Mouse (Mus musculus) G1E (cell line): ENCODE measurements around the gene Lztr1. TPM values are rescaled to one million over a fixed set of nuclear protein-coding genes. Genes with fewer than 3 reads are reported as not detected.
"Not testable (repeated sequence)": the region's sequence is repeated elsewhere in the genome, so short reads cannot be mapped to it uniquely, and the experiment has no call there.

Experiments
- ATAC-seq: 2 replicates; pipeline ENCODE4 v1.8.0; 2016; ENCODE audit warnings: mild to moderate bottlenecking; ENCODE audit not compliant: insufficient number of reproducible peaks, poor library complexity, low FRiP score, severe bottlenecking; ENCODE audit errors: extremely low read depth
- DNase-seq: peaks from one replicate; pipeline ENCODE4 v3.0.0; 2012; ENCODE audit warnings: low spot score
- H3K27me3 ChIP-seq: 2 replicates; pipeline ENCODE4 v1.6.1; 2012; ENCODE audit warnings: mild to moderate bottlenecking, low read length, inconsistent platforms; ENCODE audit not compliant: insufficient read depth
- H3K36me3 ChIP-seq: replicated peaks from 2 replicates; pipeline ENCODE3; 2012; ENCODE audit warnings: mild to moderate bottlenecking, inconsistent platforms
- H3K4me1 ChIP-seq: 2 replicates; pipeline ENCODE4 v1.6.1; 2012; ENCODE audit warnings: low read depth, low read length, inconsistent platforms, mixed read lengths; ENCODE audit not compliant: insufficient read depth
- H3K4me3 ChIP-seq: 2 replicates; pipeline ENCODE4 v1.5.1; 2012; ENCODE audit warnings: low read depth, mild to moderate bottlenecking, inconsistent platforms, low read length, moderate library complexity, mixed read lengths
- H3K9me3 ChIP-seq: replicated peaks from 2 replicates; pipeline ENCODE4 v1.6.1; 2012; ENCODE audit warnings: inconsistent platforms
- CTCF ChIP-seq: IDR thresholded peaks from 2 replicates; pipeline ENCODE4 v1.5.1; 2012; ENCODE audit warnings: low read depth, low read length, inconsistent platforms, mixed read lengths
- GATA1 ChIP-seq: IDR thresholded peaks from 2 replicates; pipeline ENCODE4 v1.6.1; 2012; ENCODE audit warnings: borderline replicate concordance, low read length, inconsistent platforms, mixed read lengths
- GATA2 ChIP-seq: IDR thresholded peaks from 2 replicates; pipeline ENCODE4 v1.6.1; 2012; ENCODE audit warnings: low read depth, low read length, inconsistent platforms, borderline replicate concordance
- POLR2AphosphoS5 ChIP-seq: IDR thresholded peaks from 2 replicates; pipeline ENCODE4 v1.6.1; 2012; ENCODE audit warnings: low read depth, low read length, inconsistent platforms; ENCODE audit not compliant: insufficient replicate concordance
- TAL1 ChIP-seq: conservative IDR thresholded peaks from 2 replicates; pipeline ENCODE4 v1.6.1; 2012; ENCODE audit warnings: low read depth, low read length, inconsistent platforms, mixed read lengths
- polyA plus RNA-seq: library from polyadenylated mRNA; stranded (reverse); fragments of >175 nt; gene quantifications from 2 replicates; pipeline ENCODE4 v1.2.3, GENCODE M21; 2012
- total RNA-seq, 2 experiments: library from RNA; stranded (forward) in 1 of 2; stranded (reverse) in 1 of 2; fragments of 200-1000 nt in 1 of 2; fragments of >200 nt in 1 of 2; fragmentation: Nextera tagmentation in 1 of 2; gene quantifications; 2 replicates each; pipeline ENCODE4 v1.2.3; 2014 to 2017

Gene Lztr1
- total and polyA plus RNA-seq, 3 experiments = 42.5 to 54.7 (median 48.4) TPM

DNA sequence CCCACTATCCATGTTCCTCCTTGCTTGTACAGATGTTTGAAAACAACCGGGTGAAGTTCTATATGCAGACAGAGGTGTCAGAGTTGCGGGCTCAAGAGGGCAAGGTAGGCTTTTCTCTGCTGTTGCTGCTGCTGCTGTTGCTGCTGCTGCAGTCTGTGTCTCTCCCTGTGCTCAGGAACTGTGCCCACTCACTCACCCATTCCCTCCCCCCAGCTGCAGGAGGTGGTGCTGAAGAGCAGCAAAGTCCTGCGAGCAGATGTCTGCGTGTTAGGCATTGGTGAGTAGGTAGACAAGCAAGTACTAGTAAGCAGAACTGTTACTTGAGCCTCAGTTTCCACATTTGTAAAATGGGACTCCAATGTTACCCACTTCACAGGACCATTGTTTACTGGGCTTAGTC is 5.8 kb upstream of the Lztr1 start:
- no peaks in the 10 kb centered on the region for H3K9me3 ChIP-seq
- H3K27me3 ChIP-seq = peaks cover 81% of the 10 kb centered on the region
- no peak overlapping the region for H3K4me3 ChIP-seq
- ATAC-seq (no peak), DNase-seq (no peak)
- H3K36me3 ChIP-seq = no peaks in the 10 kb centered on the region
- no peak for TF ChIP-seq TAL1
- no peak for TF ChIP-seq GATA1
- no peak for TF ChIP-seq GATA2
- TF ChIP-seq CTCF = no peak
- TF ChIP-seq POLR2AphosphoS5 = no peak
- peaks cover 8% of the 10 kb centered on the region for H3K4me1 ChIP-seq

DNA sequence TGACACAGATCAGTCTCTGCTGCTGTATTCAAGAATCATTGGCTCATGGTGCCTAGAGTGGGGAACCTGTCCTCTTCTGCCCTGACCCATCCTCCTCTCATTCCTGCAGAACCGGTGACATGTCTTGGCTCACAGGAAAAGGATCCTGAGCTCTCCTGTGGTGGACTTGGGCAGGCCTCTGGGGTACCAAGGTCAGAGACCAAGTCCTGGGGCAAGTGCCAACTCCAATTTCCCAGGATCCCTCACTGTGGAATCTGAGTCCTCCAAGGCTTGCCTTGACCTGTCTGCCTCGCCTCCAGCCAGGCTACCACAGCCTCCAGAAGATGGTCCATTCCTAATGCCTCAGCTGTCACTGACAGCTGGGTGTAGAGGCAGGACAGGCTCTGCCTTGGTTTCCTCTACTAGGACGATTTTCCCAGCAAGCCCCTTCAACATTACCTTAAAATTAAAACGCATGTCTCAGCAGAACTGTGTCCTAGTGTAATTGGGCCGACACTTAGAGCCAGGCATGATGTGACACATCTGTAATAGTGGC is 1.4 kb upstream of the Lztr1 start:
- Histone ChIP-seq H3K36me3 (peaks cover 20% of the 10 kb centered on the region), H3K27me3 (peaks cover 47% of the 10 kb centered on the region), H3K9me3 (no peaks in the 10 kb centered on the region), H3K4me3 (no peak overlapping the region), H3K4me1 (peaks cover 35% of the 10 kb centered on the region)
- ATAC-seq (no peak), DNase-seq (no peak)
- TF ChIP-seq GATA2 (no peak), POLR2AphosphoS5 (no peak)

DNA sequence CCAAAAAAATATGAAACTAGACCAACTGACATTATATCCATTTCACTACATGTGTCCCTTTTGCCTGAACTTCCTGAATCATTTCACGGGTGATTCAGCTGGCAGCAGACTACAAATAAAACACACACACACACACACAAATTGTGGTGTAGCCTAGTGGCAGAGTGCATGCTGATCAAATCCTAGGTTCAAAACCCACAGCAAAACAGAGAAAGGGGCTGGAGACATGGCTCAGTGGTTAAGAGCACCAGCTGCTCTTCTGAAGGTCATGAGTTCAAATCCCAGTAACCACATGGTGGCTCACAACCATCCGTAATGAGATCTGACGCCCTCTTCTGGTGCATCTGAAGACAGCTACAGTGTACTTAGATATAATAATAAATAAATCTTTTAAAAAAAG is 457 bp upstream of the Lztr1 start:
- H3K9me3 ChIP-seq, ATAC-seq, DNase-seq: not testable (repeated sequence)
- Histone ChIP-seq H3K36me3 (peaks cover 30% of the 10 kb centered on the region), H3K4me3 (peak overlapping the region; percentile 76), H3K4me1 (peaks cover 29% of the 10 kb centered on the region), H3K27me3 (peaks cover 38% of the 10 kb centered on the region)

DNA sequence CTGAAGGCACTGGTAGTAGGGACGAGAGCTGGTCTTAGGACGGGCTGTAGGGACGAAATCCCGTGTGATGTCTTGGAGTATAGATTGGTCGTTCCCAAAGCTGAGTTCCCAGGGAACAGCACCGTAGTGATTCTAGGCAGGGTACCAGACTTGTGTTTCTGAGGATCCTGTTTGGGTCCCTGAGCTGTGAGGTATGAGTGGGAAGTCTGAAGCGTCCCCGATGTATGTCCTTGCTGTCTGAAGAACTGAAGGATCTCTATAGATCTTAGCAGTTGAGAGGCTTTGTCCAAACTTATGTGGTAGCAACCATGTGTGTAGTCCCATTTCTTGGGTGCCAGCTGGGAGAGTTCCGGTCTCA is 731 bp downstream of the Lztr1 start:
- H3K27me3 ChIP-seq = peaks cover 29% of the 10 kb centered on the region
- peak overlapping the region; percentile 76 for H3K4me3 ChIP-seq
- no peak for TF ChIP-seq POLR2AphosphoS5
- no peak for ATAC-seq
- no peak for DNase-seq
- peaks cover 40% of the 10 kb centered on the region for H3K36me3 ChIP-seq
- no peaks in the 10 kb centered on the region for H3K9me3 ChIP-seq
- H3K4me1 ChIP-seq = peaks cover 29% of the 10 kb centered on the region

- no peak for DNase-seq
- Histone ChIP-seq H3K36me3 (peaks cover 45% of the 10 kb centered on the region), H3K27me3 (peaks cover 20% of the 10 kb centered on the region), H3K9me3 (no peaks in the 10 kb centered on the region), H3K4me1 (peaks cover 29% of the 10 kb centered on the region), H3K4me3 (no peak overlapping the region; the same call in 1 of the 2 replicates)
- no peak for ATAC-seq
- TF ChIP-seq GATA1 = no peak
- no peak for TF ChIP-seq GATA2
- TF ChIP-seq CTCF = no peak
- no peak for TF ChIP-seq POLR2AphosphoS5
- no peak for TF ChIP-seq TAL1
Observed at GRCm38 (mm10) chr16:17510143-17510542, 1.7 kb downstream of the Lztr1 start.

DNA sequence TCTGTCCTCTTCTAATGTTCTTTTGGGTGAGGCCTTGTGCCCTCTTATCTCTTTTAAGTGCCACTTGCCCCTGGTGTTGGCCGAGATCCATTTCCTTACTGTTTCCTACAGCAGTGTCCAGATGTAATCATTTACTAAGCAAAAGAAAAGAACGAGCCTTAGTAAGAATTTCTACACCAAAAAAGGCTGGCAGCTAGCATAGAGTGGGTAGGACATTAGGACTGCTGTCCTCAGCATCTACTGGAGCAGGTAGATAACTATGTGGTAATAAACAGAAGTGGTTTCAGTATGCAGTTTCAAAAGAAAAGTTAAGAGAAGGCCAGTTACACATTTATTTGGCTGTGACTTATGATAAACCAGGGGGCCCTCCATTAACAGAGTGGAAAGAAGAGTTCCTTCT is 2.2 kb downstream of the Lztr1 start:
- ATAC-seq (no peak), DNase-seq (no peak)
- Histone ChIP-seq H3K9me3 (no peaks in the 10 kb centered on the region), H3K4me1 (peaks cover 29% of the 10 kb centered on the region), H3K36me3 (peaks cover 50% of the 10 kb centered on the region), H3K27me3 (peaks cover 15% of the 10 kb centered on the region), H3K4me3 (no peak overlapping the region)
- TF ChIP-seq GATA2 (no peak), TAL1 (no peak), CTCF (no peak), POLR2AphosphoS5 (no peak), GATA1 (no peak)

DNA sequence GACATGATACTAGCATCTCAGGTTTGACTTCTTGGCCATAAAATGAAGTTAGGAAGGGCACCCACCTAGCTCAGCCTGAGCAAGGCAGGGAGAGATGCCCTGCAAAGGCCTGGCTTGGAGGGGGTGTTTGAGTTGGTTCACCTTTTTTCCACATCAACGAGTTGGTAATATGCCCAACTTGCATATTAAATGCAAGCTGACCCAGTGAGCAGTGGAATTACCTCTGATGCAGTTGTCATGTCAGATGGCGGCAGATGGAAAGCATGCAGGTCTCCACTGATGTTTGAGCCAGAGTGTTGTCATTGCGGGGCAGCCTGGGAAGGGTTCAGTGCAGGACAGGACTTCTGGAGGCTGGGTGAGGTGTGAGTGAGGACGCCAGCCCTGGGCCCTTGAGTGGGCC is 2.9 kb downstream of the Lztr1 start:
- peaks cover 58% of the 10 kb centered on the region for H3K36me3 ChIP-seq
- H3K9me3 ChIP-seq = no peaks in the 10 kb centered on the region
- ATAC-seq (no peak), DNase-seq (no peak)
- peaks cover 8% of the 10 kb centered on the region for H3K27me3 ChIP-seq
- no peak overlapping the region for H3K4me3 ChIP-seq
- H3K4me1 ChIP-seq = peaks cover 29% of the 10 kb centered on the region
- no peak for TF ChIP-seq TAL1

DNA sequence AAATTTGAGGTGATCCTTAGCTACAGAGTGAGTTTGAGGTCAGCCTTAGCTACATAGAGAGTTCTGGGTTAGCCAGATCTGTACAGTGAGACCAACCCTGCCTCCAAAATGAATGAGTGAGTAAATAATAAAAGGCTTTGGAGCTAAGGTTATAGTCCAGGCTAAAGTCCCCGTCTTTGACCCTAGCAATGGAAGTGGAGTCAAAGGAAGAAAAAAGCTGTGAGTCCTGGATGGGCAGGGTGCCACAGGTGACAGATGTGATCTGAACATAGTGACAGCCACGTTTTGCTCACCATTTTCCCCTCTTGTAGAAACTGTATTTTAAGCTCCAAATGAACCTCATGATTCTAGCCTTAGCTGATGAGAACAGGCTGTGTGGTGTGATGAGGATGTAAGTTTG is 10.4 kb downstream of the Lztr1 start:
- peaks cover 93% of the 10 kb centered on the region for H3K36me3 ChIP-seq
- H3K4me3 ChIP-seq = no peak overlapping the region
- H3K9me3 ChIP-seq = no peaks in the 10 kb centered on the region
- TF ChIP-seq GATA2 (no peak), POLR2AphosphoS5 (no peak), GATA1 (no peak), TAL1 (no peak), CTCF (no peak)
- ATAC-seq = no peak
- no peak for DNase-seq
- H3K4me1 ChIP-seq = peaks cover 4% of the 10 kb centered on the region
- H3K27me3 ChIP-seq = no peaks in the 10 kb centered on the region
